Mouse (Mus musculus): ENCODE data around the gene Naaa. TPM values are rescaled to one million over a fixed set of nuclear protein-coding genes. Genes with fewer than 3 reads are reported as not detected.
A peak's percentile ranks its signal among the peaks of the same experiment; 100 is the strongest.

Gene Naaa
- total RNA-seq (2017), result 46.8 to 114 TPM (median 77.3 TPM) in 3 replicates

GRCm38 (mm10) chr5:92277437-92278394, at the start of gene Naaa:
Gene Naaa (minus strand): TSS chr5:92278170.
- peak; percentile 80 for ATAC-seq (replicated peaks; ENCODE audit: insufficient number of reproducible peaks, low FRiP score, low TSS enrichment, poor library complexity, severe bottlenecking)

GRCm38 (mm10) chr5:92327367-92327766, 49.4 kb upstream of the Naaa start:
- no peak for ATAC-seq (replicated peaks; ENCODE audit: insufficient number of reproducible peaks, low FRiP score, low TSS enrichment, poor library complexity, severe bottlenecking)

GRCm38 (mm10) chr5:92323264-92323663, 45.3 kb upstream of the Naaa start:
- no peak for ATAC-seq (replicated peaks; ENCODE audit: insufficient number of reproducible peaks, low FRiP score, low TSS enrichment, poor library complexity, severe bottlenecking)

GRCm38 (mm10) chr5:92322612-92323011, 44.6 kb upstream of the Naaa start:
- no peak for ATAC-seq (replicated peaks; ENCODE audit: insufficient number of reproducible peaks, low FRiP score, low TSS enrichment, poor library complexity, severe bottlenecking)

GRCm38 (mm10) chr5:92321631-92322400, 43.8 kb upstream of the Naaa start:
- ATAC-seq (replicated peaks; ENCODE audit: insufficient number of reproducible peaks, low FRiP score, low TSS enrichment, poor library complexity, severe bottlenecking), result no peak

- 0 out of 2 replicates have a peak, but pooled peaks have one; percentile 32 for ATAC-seq (replicated peaks; ENCODE audit: insufficient number of reproducible peaks, low FRiP score, low TSS enrichment, poor library complexity, severe bottlenecking)
Measured at GRCm38 (mm10) chr5:92318596-92318995, 40.6 kb upstream of the Naaa start.

GRCm38 (mm10) chr5:92318119-92318518, 40.1 kb upstream of the Naaa start:
- peak; percentile 81 for ATAC-seq (replicated peaks; ENCODE audit: insufficient number of reproducible peaks, low FRiP score, low TSS enrichment, poor library complexity, severe bottlenecking)

GRCm38 (mm10) chr5:92313776-92314175, 35.8 kb upstream of the Naaa start:
- no peak for ATAC-seq (replicated peaks; ENCODE audit: insufficient number of reproducible peaks, low FRiP score, low TSS enrichment, poor library complexity, severe bottlenecking)

GRCm38 (mm10) chr5:92312046-92312715, 34.2 kb upstream of the Naaa start:
- ATAC-seq (replicated peaks; ENCODE audit: insufficient number of reproducible peaks, low FRiP score, low TSS enrichment, poor library complexity, severe bottlenecking), result peak; percentile 44

- ATAC-seq (replicated peaks; ENCODE audit: insufficient number of reproducible peaks, low FRiP score, low TSS enrichment, poor library complexity, severe bottlenecking), result peak; percentile 96
Measured at GRCm38 (mm10) chr5:92309681-92310511, 31.9 kb upstream of the Naaa start, which contains the start of gene Sdad1. Gene Sdad1 (minus strand): TSS chr5:92310479.

GRCm38 (mm10) chr5:92304291-92304690, 26.3 kb upstream of the Naaa start:
- ATAC-seq (replicated peaks; ENCODE audit: insufficient number of reproducible peaks, low FRiP score, low TSS enrichment, poor library complexity, severe bottlenecking), result no peak

- ATAC-seq (replicated peaks; ENCODE audit: insufficient number of reproducible peaks, low FRiP score, low TSS enrichment, poor library complexity, severe bottlenecking), result no peak
Measured at GRCm38 (mm10) chr5:92302149-92302840, 24.3 kb upstream of the Naaa start.

GRCm38 (mm10) chr5:92294525-92294924, 16.6 kb upstream of the Naaa start:
- ATAC-seq (replicated peaks; ENCODE audit: insufficient number of reproducible peaks, low FRiP score, low TSS enrichment, poor library complexity, severe bottlenecking), result no peak

- ATAC-seq (replicated peaks; ENCODE audit: insufficient number of reproducible peaks, low FRiP score, low TSS enrichment, poor library complexity, severe bottlenecking), result no peak
Measured at GRCm38 (mm10) chr5:92291652-92292414, 13.9 kb upstream of the Naaa start.

- ATAC-seq (replicated peaks; ENCODE audit: insufficient number of reproducible peaks, low FRiP score, low TSS enrichment, poor library complexity, severe bottlenecking), result no peak
Measured at GRCm38 (mm10) chr5:92287840-92288239, 9.9 kb upstream of the Naaa start.

- ATAC-seq (replicated peaks; ENCODE audit: insufficient number of reproducible peaks, low FRiP score, low TSS enrichment, poor library complexity, severe bottlenecking), result no peak
Measured at GRCm38 (mm10) chr5:92283107-92283506, 5.1 kb upstream of the Naaa start.

- no peak for ATAC-seq (replicated peaks; ENCODE audit: insufficient number of reproducible peaks, low FRiP score, low TSS enrichment, poor library complexity, severe bottlenecking)
Measured at GRCm38 (mm10) chr5:92282571-92282970, 4.6 kb upstream of the Naaa start.
